Mouse (Mus musculus): ENCODE measurements around the gene Gabbr2. TPM values are rescaled to one million over a fixed set of nuclear protein-coding genes. Genes with fewer than 3 reads are reported as not detected.
A peak's percentile ranks its signal among the peaks of the same experiment; 100 is the strongest.

Gabbr2 gene
- polyA plus RNA-seq, 1 experiment from 2014 or later = 0.04 TPM

DNA sequence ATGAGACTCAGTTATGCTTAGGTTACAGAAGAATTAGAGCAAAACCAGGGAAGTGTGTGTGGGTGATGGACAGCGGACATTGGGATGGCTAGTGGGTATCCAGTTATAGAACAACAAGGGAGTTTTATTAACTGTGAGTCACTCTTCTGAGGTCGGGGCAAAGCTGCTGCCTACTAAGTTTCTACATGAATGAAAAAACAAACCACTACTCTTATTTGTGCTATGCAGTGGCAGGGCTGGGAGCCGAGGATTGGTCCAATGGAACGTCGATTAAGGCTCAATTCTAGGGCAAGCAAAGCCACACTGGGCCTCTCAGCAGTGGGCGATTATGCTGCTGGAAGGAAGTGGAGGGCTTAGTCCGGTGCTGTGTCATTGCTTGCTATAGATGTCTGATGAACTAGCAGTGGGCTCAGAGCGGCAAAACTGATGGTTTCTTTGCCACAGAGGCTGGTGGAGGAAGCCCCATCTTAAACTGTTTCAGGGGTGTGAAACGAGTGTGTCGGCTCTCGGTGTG lies 316.3 kb downstream of the Gabbr2 start:
- H3K27ac ChIP-seq = no peak overlapping the region
- H3K9ac ChIP-seq = no peak overlapping the region
- no peaks in the 10 kb centered on the region for H3K27me3 ChIP-seq
- H3K4me1 ChIP-seq (replicated peaks) = no peaks in the 10 kb centered on the region
- H3K9me3 ChIP-seq (replicated peaks) = no peaks in the 10 kb centered on the region
- H3K4me2 ChIP-seq = no peak overlapping the region
- 73% methylated on average over 11 of the region's 11 CpGs for WGBS
- H3K4me3 ChIP-seq = no peak overlapping the region
- ATAC-seq (replicated peaks; ENCODE audit: insufficient number of reproducible peaks, insufficient read depth, low FRiP score, low read depth) = no peak
- no peaks in the 10 kb centered on the region for H3K36me3 ChIP-seq

GRCm38 (mm10) chr4:46668620-46669019 lies 323.1 kb downstream of the Gabbr2 start:
- 0 out of 2 replicates have a peak, but pooled peaks have one; percentile 8 for ATAC-seq (replicated peaks; ENCODE audit: insufficient number of reproducible peaks, insufficient read depth, low FRiP score, low read depth)
- no peak overlapping the region for H3K4me3 ChIP-seq
- H3K9me3 ChIP-seq (replicated peaks) = no peaks in the 10 kb centered on the region
- H3K4me2 ChIP-seq = 0 out of 2 replicates have a peak overlapping the region, but pooled peaks have one; percentile 13
- no peaks in the 10 kb centered on the region for H3K27me3 ChIP-seq
- peaks cover 28% of the 10 kb centered on the region for H3K4me1 ChIP-seq (replicated peaks)
- peak overlapping the region; percentile 65 for H3K27ac ChIP-seq
- no peaks in the 10 kb centered on the region for H3K36me3 ChIP-seq
- H3K9ac ChIP-seq = no peak overlapping the region
- WGBS = 37% methylated on average over 11 of the region's 11 CpGs

- no peak overlapping the region for H3K27ac ChIP-seq
- no peaks in the 10 kb centered on the region for H3K9me3 ChIP-seq (replicated peaks)
- no peak overlapping the region for H3K4me3 ChIP-seq
- ATAC-seq (replicated peaks; ENCODE audit: insufficient number of reproducible peaks, insufficient read depth, low FRiP score, low read depth) = no peak
- H3K4me1 ChIP-seq (replicated peaks) = peaks cover 28% of the 10 kb centered on the region
- 68% methylated on average over 5 of the region's 5 CpGs for WGBS
- H3K9ac ChIP-seq = no peak overlapping the region
- H3K4me2 ChIP-seq = no peak overlapping the region
- no peaks in the 10 kb centered on the region; the same call in 1 of the 2 replicates for H3K27me3 ChIP-seq
- no peaks in the 10 kb centered on the region for H3K36me3 ChIP-seq
Measured at GRCm38 (mm10) chr4:46666420-46666819, 325.3 kb downstream of the Gabbr2 start.

DNA sequence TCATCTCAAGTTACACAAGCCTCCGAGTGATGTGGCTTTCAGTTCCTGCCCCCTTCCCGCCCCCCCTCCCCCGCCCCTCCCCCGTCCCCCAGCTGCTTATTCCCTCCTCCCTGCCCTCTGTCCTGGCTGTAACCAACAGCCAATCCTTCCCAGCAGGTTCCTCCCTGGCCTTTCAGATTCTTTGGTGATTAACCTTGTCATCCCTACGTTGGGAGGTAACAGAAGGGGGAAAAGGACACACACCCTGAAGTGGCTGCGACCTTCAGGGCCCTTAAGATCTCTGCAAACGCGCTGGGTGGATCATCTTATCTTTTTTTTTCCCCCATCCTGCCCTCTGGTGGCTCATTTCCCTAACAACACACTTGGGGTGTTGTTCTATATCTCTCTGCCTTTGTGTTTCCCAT lies 326.3 kb downstream of the Gabbr2 start:
- Histone ChIP-seq H3K4me1 (replicated peaks) (peaks cover 28% of the 10 kb centered on the region), H3K27ac (peak overlapping the region; percentile 40; the same call in 1 of the 2 replicates), H3K27me3 (no peaks in the 10 kb centered on the region; the same call in 1 of the 2 replicates), H3K4me3 (no peak overlapping the region), H3K4me2 (peak overlapping the region; percentile 82), H3K9me3 (replicated peaks) (no peaks in the 10 kb centered on the region), H3K9ac (no peak overlapping the region), H3K36me3 (no peaks in the 10 kb centered on the region)
- 1% methylated on average over 8 of the region's 8 CpGs for WGBS
- ATAC-seq (replicated peaks; ENCODE audit: insufficient number of reproducible peaks, insufficient read depth, low FRiP score, low read depth) = no peak

DNA sequence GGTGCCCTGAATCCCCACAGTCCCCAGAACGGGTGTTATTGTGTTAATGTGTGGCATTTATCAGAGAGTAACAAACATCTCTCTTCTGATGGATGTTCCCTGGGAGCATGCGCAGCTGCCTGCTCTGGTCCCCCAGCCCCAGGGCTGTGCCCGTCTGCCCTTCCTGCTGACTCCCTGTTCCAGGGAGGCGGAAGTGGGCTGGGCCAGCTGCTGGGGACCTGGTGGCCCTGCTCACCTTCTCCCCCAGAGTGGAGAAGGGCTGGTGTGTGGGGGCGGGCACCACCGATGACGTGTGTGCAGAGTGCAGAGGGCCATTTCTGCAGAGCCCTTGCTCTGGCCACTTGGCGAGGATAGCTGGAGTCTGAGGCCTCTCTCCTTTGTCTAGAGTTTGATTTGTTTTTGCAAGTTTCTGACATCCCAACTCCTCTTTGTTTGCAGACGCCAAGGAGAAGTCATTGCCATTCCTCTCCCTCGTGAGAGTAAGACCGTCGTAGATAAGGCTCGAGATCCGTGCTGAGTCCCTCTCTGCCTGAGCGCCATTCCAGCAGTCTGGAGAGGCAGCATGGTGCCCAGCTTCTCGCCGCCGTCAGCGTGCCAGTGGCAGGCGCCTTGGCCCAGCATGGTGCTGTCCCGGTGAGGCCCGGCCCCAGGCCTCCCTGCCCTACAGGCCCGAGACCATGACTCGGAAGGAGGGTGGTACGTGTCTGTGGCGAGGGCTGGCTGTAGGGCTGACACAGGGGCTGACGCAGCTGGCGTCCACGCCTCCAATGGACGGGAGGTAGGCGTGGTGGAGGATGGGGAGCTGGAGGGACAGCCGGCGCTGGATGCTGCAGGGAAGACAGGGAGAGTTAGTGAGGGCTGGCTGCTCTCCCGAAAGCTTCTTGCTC lies 327.3 kb downstream of the Gabbr2 start:
- peak; percentile 86 for ATAC-seq (replicated peaks; ENCODE audit: insufficient number of reproducible peaks, insufficient read depth, low FRiP score, low read depth)
- H3K4me3 ChIP-seq = peak overlapping the region; percentile 51
- no peaks in the 10 kb centered on the region for H3K36me3 ChIP-seq
- peak overlapping the region; percentile 80 for H3K27ac ChIP-seq
- peak overlapping the region; percentile 82 for H3K4me2 ChIP-seq
- peak overlapping the region; percentile 55 for H3K9ac ChIP-seq
- H3K4me1 ChIP-seq (replicated peaks) = peaks cover 27% of the 10 kb centered on the region
- WGBS = 7% methylated on average over 34 of the region's 34 CpGs
- H3K27me3 ChIP-seq = no peaks in the 10 kb centered on the region; the same call in 1 of the 2 replicates
- no peaks in the 10 kb centered on the region for H3K9me3 ChIP-seq (replicated peaks)

DNA sequence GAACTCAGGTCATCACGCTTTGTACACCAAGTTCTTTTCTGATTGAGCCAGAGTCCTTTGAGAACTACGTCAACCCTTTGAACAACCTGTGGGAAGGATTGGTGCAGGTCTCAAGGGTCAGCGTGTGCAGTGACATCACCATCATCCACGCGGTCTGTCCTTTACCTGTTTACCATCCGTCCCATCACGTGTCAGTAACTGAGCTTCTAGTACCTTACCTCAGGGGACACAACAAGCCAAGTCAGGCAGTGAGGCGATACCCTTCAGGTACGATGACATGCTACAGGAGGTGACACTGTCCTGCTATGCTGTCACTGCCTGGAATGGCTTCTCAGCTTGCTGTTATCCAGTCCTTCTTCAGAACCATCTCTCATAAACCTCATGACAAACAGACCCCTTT lies 330.2 kb downstream of the Gabbr2 start:
- H3K4me1 ChIP-seq (replicated peaks) = peaks cover 15% of the 10 kb centered on the region
- H3K36me3 ChIP-seq = no peaks in the 10 kb centered on the region
- H3K27me3 ChIP-seq = no peaks in the 10 kb centered on the region; the same call in 1 of the 2 replicates
- 70% methylated on average over 9 of the region's 9 CpGs for WGBS
- no peak overlapping the region for H3K9ac ChIP-seq
- H3K9me3 ChIP-seq (replicated peaks) = no peaks in the 10 kb centered on the region
- no peak for ATAC-seq (replicated peaks; ENCODE audit: insufficient number of reproducible peaks, insufficient read depth, low FRiP score, low read depth)
- H3K4me3 ChIP-seq = no peak overlapping the region
- H3K4me2 ChIP-seq = no peak overlapping the region
- H3K27ac ChIP-seq = no peak overlapping the region

DNA sequence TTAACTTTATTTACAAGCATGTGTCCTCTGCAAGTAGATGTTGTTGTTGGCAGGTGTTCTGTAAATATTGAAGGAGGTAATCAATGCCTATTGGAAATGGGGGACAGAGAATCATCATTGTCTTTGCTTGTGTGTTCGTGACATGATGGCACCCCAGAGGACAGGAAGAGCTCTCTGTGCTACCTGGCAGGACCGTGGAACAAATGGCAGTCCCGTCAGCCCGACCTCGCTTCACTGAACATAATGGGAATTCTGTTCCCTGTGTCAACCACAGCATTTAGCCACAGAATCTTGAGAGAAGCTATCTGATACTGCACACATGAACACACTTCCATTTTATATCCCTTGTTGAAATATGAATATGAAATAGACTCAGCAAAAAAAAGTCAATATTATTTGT lies 332.7 kb downstream of the Gabbr2 start:
- Histone ChIP-seq H3K4me3 (no peak overlapping the region), H3K36me3 (no peaks in the 10 kb centered on the region), H3K4me2 (no peak overlapping the region), H3K9ac (no peak overlapping the region), H3K27ac (no peak overlapping the region), H3K27me3 (peaks cover 3% of the 10 kb centered on the region), H3K4me1 (replicated peaks) (peaks cover 4% of the 10 kb centered on the region), H3K9me3 (replicated peaks) (no peaks in the 10 kb centered on the region)
- 63% methylated on average over 5 of the region's 5 CpGs for WGBS
- ATAC-seq (replicated peaks; ENCODE audit: insufficient number of reproducible peaks, insufficient read depth, low FRiP score, low read depth) = no peak

GRCm38 (mm10) chr4:46657116-46657515 lies 334.6 kb downstream of the Gabbr2 start:
- H3K4me3 ChIP-seq = no peak overlapping the region
- no peak for ATAC-seq (replicated peaks; ENCODE audit: insufficient number of reproducible peaks, insufficient read depth, low FRiP score, low read depth)
- no peak overlapping the region for H3K4me2 ChIP-seq
- H3K36me3 ChIP-seq = no peaks in the 10 kb centered on the region
- H3K9me3 ChIP-seq (replicated peaks) = no peaks in the 10 kb centered on the region
- 11% methylated on average over 5 of the region's 5 CpGs for WGBS
- H3K9ac ChIP-seq = no peak overlapping the region
- H3K4me1 ChIP-seq (replicated peaks) = no peaks in the 10 kb centered on the region
- peaks cover 17% of the 10 kb centered on the region for H3K27me3 ChIP-seq
- no peak overlapping the region for H3K27ac ChIP-seq

DNA sequence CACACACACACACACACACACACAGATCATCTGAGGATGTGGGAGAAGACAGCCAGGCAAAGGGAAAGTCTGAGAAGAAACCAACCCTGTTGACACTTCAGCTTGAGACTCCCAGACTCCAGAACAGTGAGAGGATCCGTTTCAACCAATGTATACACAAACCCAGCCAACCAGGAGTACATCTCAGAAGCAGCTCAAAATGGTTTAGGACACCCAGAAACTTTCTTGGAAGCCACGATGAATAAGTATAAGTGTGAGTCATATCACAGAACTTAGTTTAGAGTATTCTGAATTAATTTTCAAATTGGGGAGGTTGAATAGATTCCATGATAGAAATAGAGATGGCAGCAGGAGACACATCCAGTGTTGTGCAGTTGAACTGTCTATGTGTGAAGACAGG lies 335.7 kb downstream of the Gabbr2 start:
- 63% methylated on average over 2 of the region's 2 CpGs for WGBS
- Histone ChIP-seq H3K4me3 (no peak overlapping the region), H3K36me3 (no peaks in the 10 kb centered on the region), H3K4me1 (replicated peaks) (no peaks in the 10 kb centered on the region), H3K9me3 (replicated peaks) (no peaks in the 10 kb centered on the region), H3K27ac (no peak overlapping the region), H3K9ac (no peak overlapping the region), H3K27me3 (peaks cover 27% of the 10 kb centered on the region), H3K4me2 (no peak overlapping the region)
- no peak for ATAC-seq (replicated peaks; ENCODE audit: insufficient number of reproducible peaks, insufficient read depth, low FRiP score, low read depth)

DNA sequence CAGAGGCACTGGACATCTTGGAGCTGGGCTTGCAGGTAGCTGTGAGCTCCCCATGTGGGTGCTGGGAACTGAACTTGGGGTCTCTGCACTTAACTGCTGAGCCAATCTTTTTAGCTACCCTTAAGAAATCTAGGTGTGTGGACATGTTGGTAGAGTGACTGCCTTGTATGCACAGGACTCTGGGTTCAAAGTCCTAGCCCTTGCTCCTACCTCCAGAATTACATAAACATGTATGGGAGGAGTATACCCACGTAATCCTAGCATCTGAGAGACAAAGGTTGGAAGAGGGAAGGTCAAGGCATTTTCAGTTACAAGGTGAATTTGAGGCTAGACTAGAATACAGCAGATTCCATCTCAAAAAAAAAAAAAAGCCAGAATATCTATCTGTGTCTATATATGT lies 336.4 kb downstream of the Gabbr2 start:
- H3K9ac ChIP-seq = no peak overlapping the region
- no peak for ATAC-seq (replicated peaks; ENCODE audit: insufficient number of reproducible peaks, insufficient read depth, low FRiP score, low read depth)
- H3K4me3 ChIP-seq = no peak overlapping the region
- H3K27ac ChIP-seq = no peak overlapping the region
- no peaks in the 10 kb centered on the region for H3K9me3 ChIP-seq (replicated peaks)
- H3K4me2 ChIP-seq = no peak overlapping the region
- no peaks in the 10 kb centered on the region for H3K36me3 ChIP-seq
- WGBS = 46% methylated on average over 1 of the region's 1 CpGs
- H3K27me3 ChIP-seq = peaks cover 32% of the 10 kb centered on the region
- peaks cover 5% of the 10 kb centered on the region for H3K4me1 ChIP-seq (replicated peaks)

- Histone ChIP-seq H3K36me3 (no peaks in the 10 kb centered on the region), H3K27ac (peak within 1 kb of the TSS; percentile 89), H3K9me3 (replicated peaks) (no peaks in the 10 kb centered on the region), H3K27me3 (peaks cover 43% of the 10 kb centered on the region), H3K4me3 (peak within 1 kb of the TSS; percentile 81), H3K4me2 (peak within 1 kb of the TSS; percentile 93), H3K4me1 (replicated peaks) (peaks cover 12% of the 10 kb centered on the region), H3K9ac (peak within 1 kb of the TSS; percentile 68)
- ATAC-seq (replicated peaks; ENCODE audit: insufficient number of reproducible peaks, insufficient read depth, low FRiP score, low read depth) = peak; percentile 94
- under 1% methylated on average over 66 of the region's 69 CpGs for WGBS
Measured at GRCm38 (mm10) chr4:46650086-46650753, 341.5 kb downstream of the Gabbr2 start, which contains the start of gene Tbc1d2. Gene Tbc1d2 (minus strand): TSS chr4:46650209.

Data from heart, embryonic 15.5 days (tissue).